Mouse (Mus musculus): ENCODE results near the gene Hoxb6.

DNA sequence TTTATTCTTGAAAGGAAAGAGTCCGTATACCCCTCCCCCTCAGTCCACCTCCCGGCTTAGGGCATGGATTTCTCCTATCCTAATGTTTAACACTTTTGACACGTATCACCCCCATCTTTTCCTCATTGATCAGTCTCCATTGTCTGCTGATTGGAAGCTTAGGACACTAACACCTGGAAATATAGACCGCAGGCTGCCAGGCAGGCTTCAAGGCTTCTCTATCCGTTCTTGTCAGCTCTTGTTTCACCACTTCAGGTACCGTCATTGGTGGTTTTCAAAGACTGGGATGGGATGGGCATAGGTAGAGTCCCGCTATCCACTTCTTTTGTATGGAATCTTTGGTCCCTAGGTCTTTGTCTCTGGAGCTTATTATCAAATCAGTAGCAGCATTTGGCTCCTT lies 34.8 kb downstream of the Hoxb6 start:
- TF ChIP-seq CTCF (IDR thresholded peaks at IDR 0.05 in 2 of 3, conservative IDR thresholded peaks at IDR 0.05 in 1 of 3; ENCODE audit: control insufficient read depth in 1 of 3, insufficient read depth in 1 of 3, low read depth in 2 of 3, low read length in 3 of 3, poor library complexity in 1 of 3, severe bottlenecking in 1 of 3) (no peak), CHD2 (IDR thresholded peaks at IDR 0.05; ENCODE audit: low read length) (no peak), MAFK (IDR thresholded peaks at IDR 0.05; ENCODE audit: borderline replicate concordance, low read depth, low read length) (no peak), POLR2A (IDR thresholded peaks at IDR 0.05; ENCODE audit: control insufficient read depth in 1 of 2, insufficient read depth in 1 of 2, low read depth in 1 of 2, low read length in 2 of 2, poor library complexity in 1 of 2) (no peak), EP300 (IDR thresholded peaks at IDR 0.05; ENCODE audit: low read depth in 1 of 2, low read length in 2 of 2) (no peak), MYC (IDR thresholded peaks at IDR 0.05; ENCODE audit: low read depth, low read length) (no peak), ZC3H11A (IDR thresholded peaks at IDR 0.05; ENCODE audit: low read depth, low read length) (no peak)
